Mouse (Mus musculus): ENCODE measurements around the gene Keap1.
"Not testable (repeated sequence)": the region's sequence is repeated elsewhere in the genome, so short reads cannot be mapped to it uniquely, and the experiment has no call there.

Gene Keap1

GRCm38 (mm10) chr9:21264272-21264999 is 25.3 kb upstream of the Keap1 start:
- peak in 1 of 2 experiments; percentile 61 for DNase-seq (ENCODE audit: low spot score in 2 of 2)

- no peak for DNase-seq (ENCODE audit: low spot score in 2 of 2)
Measured at GRCm38 (mm10) chr9:21261831-21262230, 22.7 kb upstream of the Keap1 start.

GRCm38 (mm10) chr9:21260491-21261040 is 21.4 kb upstream of the Keap1 start:
- DNase-seq (ENCODE audit: low spot score in 2 of 2): no peak

- DNase-seq (ENCODE audit: low spot score in 2 of 2): not testable (repeated sequence)
Measured at GRCm38 (mm10) chr9:21256349-21256748, 17.2 kb upstream of the Keap1 start.

GRCm38 (mm10) chr9:21254690-21255089 is 15.5 kb upstream of the Keap1 start:
- DNase-seq (ENCODE audit: low spot score in 2 of 2): no peak

GRCm38 (mm10) chr9:21251116-21251735 is 12.1 kb upstream of the Keap1 start:
- peak in 1 of 2 experiments; percentile 34 for DNase-seq (ENCODE audit: low spot score in 2 of 2)

GRCm38 (mm10) chr9:21250509-21250908 is 11.3 kb upstream of the Keap1 start:
- DNase-seq (ENCODE audit: low spot score in 2 of 2): no peak

GRCm38 (mm10) chr9:21249629-21250508 is 10.7 kb upstream of the Keap1 start:
- no peak for DNase-seq (ENCODE audit: low spot score in 2 of 2)

GRCm38 (mm10) chr9:21248326-21248725 is 9.2 kb upstream of the Keap1 start, which contains the start of gene S1pr5:
Gene S1pr5, minus strand, starts transcription at chr9:21248443.
- DNase-seq (ENCODE audit: low spot score in 2 of 2): peak; percentile 34 to 41

GRCm38 (mm10) chr9:21246342-21246741 is 7.2 kb upstream of the Keap1 start:
- DNase-seq (ENCODE audit: low spot score in 2 of 2): no peak

- DNase-seq (ENCODE audit: low spot score in 2 of 2): no peak
Measured at GRCm38 (mm10) chr9:21245113-21245487, 5.9 kb upstream of the Keap1 start.

- peak in 1 of 2 experiments; percentile 44 for DNase-seq (ENCODE audit: low spot score in 2 of 2)
Measured at GRCm38 (mm10) chr9:21244428-21245112, 5.4 kb upstream of the Keap1 start.

GRCm38 (mm10) chr9:21243826-21244427 is 4.8 kb upstream of the Keap1 start:
- no peak for DNase-seq (ENCODE audit: low spot score in 2 of 2)

- DNase-seq (ENCODE audit: low spot score in 2 of 2): peak; percentile 61 to 66
Measured at GRCm38 (mm10) chr9:21241343-21241742, 2.2 kb upstream of the Keap1 start.

- DNase-seq (ENCODE audit: low spot score in 2 of 2): no peak
Measured at GRCm38 (mm10) chr9:21239465-21239848, 296 bp upstream of the Keap1 start.

GRCm38 (mm10) chr9:21238004-21238732 is 993 bp downstream of the Keap1 start:
- no peak for DNase-seq (ENCODE audit: low spot score in 2 of 2)

GRCm38 (mm10) chr9:21237368-21238003 is 1.7 kb downstream of the Keap1 start:
- no peak for DNase-seq (ENCODE audit: low spot score in 2 of 2)

- DNase-seq (ENCODE audit: low spot score in 2 of 2): no peak
Measured at GRCm38 (mm10) chr9:21236991-21237367, 2.2 kb downstream of the Keap1 start.

GRCm38 (mm10) chr9:21235341-21235740 is 3.8 kb downstream of the Keap1 start:
- no peak for DNase-seq (ENCODE audit: low spot score in 2 of 2)

GRCm38 (mm10) chr9:21233805-21234204 is 5.4 kb downstream of the Keap1 start:
- DNase-seq (ENCODE audit: low spot score in 2 of 2): no peak

Measured in urinary bladder, adult 18-20 months (tissue).